Mouse (Mus musculus) C2C12 (cell line): ENCODE results near the gene Dnah17. TPM values are rescaled to one million over a fixed set of nuclear protein-coding genes. Genes with fewer than 3 reads are reported as not detected.

Experiments
- H3K27me3 ChIP-seq: one replicate; pipeline ENCODE4 v1.6.1; 2011; ENCODE audit not compliant: control insufficient read depth, insufficient read depth, insufficient read length
- H3K36me3 ChIP-seq: one replicate; pipeline ENCODE4 v1.6.1; 2011; ENCODE audit not compliant: control insufficient read depth, insufficient read depth
- H3K4me3 ChIP-seq: one replicate; pipeline ENCODE4 v1.5.1; 2011; ENCODE audit warnings: mild to moderate bottlenecking, control low read depth; ENCODE audit not compliant: poor library complexity, insufficient read depth, severe bottlenecking
- H3K79me2 ChIP-seq: one replicate; pipeline ENCODE4 v1.6.1; 2011; ENCODE audit not compliant: control insufficient read depth, insufficient read depth
- H3K79me3 ChIP-seq: one replicate; pipeline ENCODE4 v1.6.1; 2011; ENCODE audit warnings: low read depth, control low read depth
- H3ac ChIP-seq: one replicate; pipeline ENCODE3; 2011; ENCODE audit warnings: low read depth; ENCODE audit not compliant: control insufficient read depth, insufficient read length
- CEBPB ChIP-seq: IDR thresholded peaks from one replicate; pipeline ENCODE4 v1.6.1; 2011; ENCODE audit warnings: low read depth, mild to moderate bottlenecking, control low read depth, moderate library complexity
- CTCF ChIP-seq: IDR thresholded peaks from one replicate; pipeline ENCODE4 v1.5.1; 2011; ENCODE audit not compliant: control insufficient read depth, insufficient read depth, insufficient read length
- FOSL1 ChIP-seq: IDR thresholded peaks from one replicate; pipeline ENCODE4 v1.8.0; 2011; ENCODE audit warnings: mild to moderate bottlenecking, low read length; ENCODE audit not compliant: poor library complexity, insufficient read depth, severe bottlenecking
- MAX ChIP-seq: IDR thresholded peaks from one replicate; pipeline ENCODE4 v1.6.1; 2011; ENCODE audit warnings: mild to moderate bottlenecking, control low read depth
- MYOD1 ChIP-seq: IDR thresholded peaks from one replicate; pipeline ENCODE4 v1.6.1; 2011; ENCODE audit warnings: low read depth; ENCODE audit not compliant: control insufficient read depth, insufficient read length
- MYOG ChIP-seq: IDR thresholded peaks from one replicate; pipeline ENCODE4 v1.6.1; 2011; ENCODE audit not compliant: control insufficient read depth, insufficient read length; ENCODE audit errors: extremely low read depth
- USF1 ChIP-seq: IDR thresholded peaks from one replicate; pipeline ENCODE4 v1.6.1; 2011; ENCODE audit warnings: low read depth, mild to moderate bottlenecking, control low read depth, moderate library complexity
- polyA plus RNA-seq: library from polyadenylated mRNA; unstranded; fragments of >200 nt; fragmentation: generic; extraction: Trizol; gene quantifications from one replicate; pipeline ENCODE4 v1.2.1, GENCODE M21; 2012; ENCODE audit warnings: missing spikeins

Gene Dnah17
- polyA plus RNA-seq, 1 experiment, result 0.13 TPM

DNA sequence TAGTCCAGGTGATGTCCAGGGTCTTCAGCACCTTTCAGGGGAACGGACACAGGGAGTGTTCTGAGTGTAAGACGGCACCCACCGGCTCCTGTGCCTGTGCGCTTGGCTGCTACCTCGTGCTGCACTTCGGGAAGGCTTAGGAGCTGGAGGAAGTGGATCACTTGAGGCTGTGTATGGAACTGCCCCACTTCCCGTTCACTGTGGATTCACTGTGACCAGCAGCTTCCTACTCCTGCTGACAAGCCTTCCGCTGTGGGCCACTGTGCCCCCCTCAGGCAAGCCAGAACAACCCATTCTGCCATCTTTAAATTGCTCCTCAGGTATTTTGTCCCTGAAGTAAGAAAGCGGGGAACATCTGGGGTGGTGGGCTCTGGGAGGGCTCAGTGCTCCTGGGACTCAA, 35.4 kb downstream of the Dnah17 start:
- H3K4me3 ChIP-seq, result no peak overlapping the region
- TF ChIP-seq USF1, result no peak
- no peak for TF ChIP-seq FOSL1
- no peak for TF ChIP-seq MYOG
- TF ChIP-seq CTCF, result no peak
- no peak for TF ChIP-seq MYOD1
- no peaks in the 10 kb centered on the region for H3K79me2 ChIP-seq
- H3K79me3 ChIP-seq, result no peaks in the 10 kb centered on the region
- no peak overlapping the region for H3ac ChIP-seq
- H3K36me3 ChIP-seq, result no peaks in the 10 kb centered on the region
- peaks cover 50% of the 10 kb centered on the region for H3K27me3 ChIP-seq

DNA sequence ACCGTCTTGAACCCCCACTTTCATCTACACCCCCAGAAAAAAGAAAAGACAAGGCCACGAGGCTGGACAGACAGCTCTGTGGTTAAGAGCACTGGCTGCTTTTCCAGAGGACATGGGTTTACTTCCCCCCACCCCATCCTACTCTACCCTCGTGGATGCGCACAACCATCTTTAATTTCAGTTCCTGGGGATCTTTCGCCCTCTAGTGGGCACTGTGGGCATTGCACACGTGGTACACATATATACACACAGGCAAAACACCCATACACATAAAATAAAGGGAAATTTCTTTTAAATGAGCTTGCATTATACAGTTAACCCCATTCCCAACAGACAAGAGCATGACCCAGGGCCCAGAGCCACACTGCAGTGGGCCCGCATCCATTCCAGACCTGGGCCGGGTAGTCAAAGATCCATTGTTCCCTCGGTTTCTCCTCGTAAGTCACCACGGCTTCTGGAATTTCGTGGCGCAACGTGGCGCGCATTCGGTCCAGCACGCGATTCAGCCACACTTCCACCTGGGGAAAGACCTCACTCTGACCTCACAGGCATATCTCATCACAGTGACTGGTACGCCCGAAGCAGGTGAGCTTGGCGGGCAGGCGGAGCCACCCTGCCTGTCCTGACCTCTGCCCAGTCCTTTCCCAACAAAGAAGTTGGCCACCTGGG, 39.3 kb downstream of the Dnah17 start:
- Histone ChIP-seq H3ac (no peak overlapping the region), H3K27me3 (peaks cover 55% of the 10 kb centered on the region), H3K79me3 (no peaks in the 10 kb centered on the region), H3K4me3 (no peak overlapping the region), H3K79me2 (no peaks in the 10 kb centered on the region), H3K36me3 (no peaks in the 10 kb centered on the region)
- TF ChIP-seq MYOD1, result no peak
- TF ChIP-seq MAX, result peak; percentile 62
- TF ChIP-seq CEBPB, result no peak
- peak; percentile 75 for TF ChIP-seq USF1
- TF ChIP-seq MYOG, result no peak
- TF ChIP-seq CTCF, result no peak

DNA sequence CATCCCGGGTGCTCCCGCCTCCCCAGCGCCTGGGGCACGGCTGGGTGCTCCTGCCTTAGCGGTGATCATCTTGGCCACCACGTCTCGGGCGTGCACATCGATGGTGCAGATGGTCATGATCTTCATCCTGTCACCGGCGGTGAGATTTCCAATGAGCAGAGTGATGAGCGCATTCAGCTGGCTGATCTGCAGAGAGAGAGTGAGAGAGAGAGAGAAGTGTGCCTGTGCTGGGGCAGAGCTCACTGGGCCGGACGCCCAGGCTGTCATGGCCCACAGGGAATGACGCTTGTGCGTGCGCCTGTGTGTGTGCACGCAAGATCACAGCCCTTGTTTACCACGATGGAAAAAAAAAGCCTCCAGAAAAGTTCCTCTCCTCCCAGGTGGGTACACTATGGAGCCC, 41.5 kb downstream of the Dnah17 start:
- no peak for TF ChIP-seq CTCF
- TF ChIP-seq USF1, result no peak
- TF ChIP-seq CEBPB, result no peak
- TF ChIP-seq MYOG, result no peak
- no peak for TF ChIP-seq FOSL1
- no peak for TF ChIP-seq MAX
- TF ChIP-seq MYOD1, result no peak
- H3ac ChIP-seq, result no peak overlapping the region
- no peaks in the 10 kb centered on the region for H3K79me2 ChIP-seq
- no peak overlapping the region for H3K4me3 ChIP-seq
- no peaks in the 10 kb centered on the region for H3K36me3 ChIP-seq
- H3K79me3 ChIP-seq, result no peaks in the 10 kb centered on the region
- peaks cover 43% of the 10 kb centered on the region for H3K27me3 ChIP-seq

DNA sequence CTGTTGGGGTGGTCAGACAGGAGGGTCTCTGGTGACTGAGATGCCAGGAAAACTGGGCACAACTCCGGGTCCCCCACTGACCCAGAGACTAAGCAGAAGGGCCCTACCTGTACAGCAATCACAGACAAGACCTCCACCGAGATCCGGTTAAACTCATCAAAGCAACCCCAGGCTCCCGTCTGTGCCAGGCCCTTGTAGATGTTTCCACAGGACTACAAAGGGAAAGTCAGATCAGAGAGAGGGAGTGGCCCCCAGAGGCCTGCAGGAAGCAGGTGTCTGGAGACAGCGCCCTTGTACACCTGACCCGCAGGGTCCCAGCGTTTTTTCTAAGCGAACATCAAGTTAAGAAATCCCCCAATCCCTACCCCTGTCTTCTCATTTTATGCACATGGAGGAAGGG, 44.5 kb downstream of the Dnah17 start:
- TF ChIP-seq USF1 (no peak), MAX (no peak), CTCF (no peak), MYOD1 (no peak), FOSL1 (no peak), MYOG (no peak), CEBPB (no peak)
- Histone ChIP-seq H3K36me3 (no peaks in the 10 kb centered on the region), H3K27me3 (peaks cover 44% of the 10 kb centered on the region), H3K79me2 (no peaks in the 10 kb centered on the region), H3K4me3 (no peak overlapping the region), H3K79me3 (no peaks in the 10 kb centered on the region), H3ac (no peak overlapping the region)

DNA sequence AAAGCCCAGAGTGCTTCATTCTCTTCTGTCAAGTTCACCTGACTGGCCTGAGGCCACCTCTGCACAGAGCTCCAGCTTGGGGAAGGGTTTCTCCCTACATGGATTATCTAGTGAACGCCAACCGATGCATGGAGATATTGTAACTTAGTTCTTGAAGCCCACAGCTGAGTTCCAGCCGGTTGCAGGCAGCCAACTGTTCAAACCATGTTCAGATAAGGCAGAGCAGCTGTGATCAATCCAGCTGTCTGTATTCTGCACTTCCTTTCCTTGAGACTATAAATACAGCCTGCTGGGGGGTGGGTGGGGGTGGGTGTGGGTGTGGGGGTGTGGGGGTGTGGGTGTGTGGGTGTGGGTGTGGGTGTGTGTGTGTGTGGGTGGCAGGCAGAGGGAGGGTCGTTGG, 45.3 kb downstream of the Dnah17 start:
- Histone ChIP-seq H3K27me3 (peaks cover 50% of the 10 kb centered on the region), H3K79me3 (no peaks in the 10 kb centered on the region), H3K79me2 (no peaks in the 10 kb centered on the region), H3ac (no peak overlapping the region), H3K4me3 (no peak overlapping the region), H3K36me3 (no peaks in the 10 kb centered on the region)
- no peak for TF ChIP-seq MYOD1
- no peak for TF ChIP-seq MYOG
- no peak for TF ChIP-seq CEBPB
- no peak for TF ChIP-seq FOSL1
- no peak for TF ChIP-seq MAX
- no peak for TF ChIP-seq USF1
- TF ChIP-seq CTCF, result no peak

GRCm38 (mm10) chr11:118084266-118084665, 46.2 kb downstream of the Dnah17 start:
- peaks cover 53% of the 10 kb centered on the region for H3K27me3 ChIP-seq
- no peaks in the 10 kb centered on the region for H3K79me2 ChIP-seq
- TF ChIP-seq CTCF, result no peak
- TF ChIP-seq USF1, result no peak
- TF ChIP-seq CEBPB, result no peak
- no peak for TF ChIP-seq MYOD1
- no peak for TF ChIP-seq MYOG
- TF ChIP-seq FOSL1, result no peak
- TF ChIP-seq MAX, result no peak
- H3K36me3 ChIP-seq, result no peaks in the 10 kb centered on the region
- no peak overlapping the region for H3K4me3 ChIP-seq
- H3ac ChIP-seq, result no peak overlapping the region
- H3K79me3 ChIP-seq, result no peaks in the 10 kb centered on the region
